Mouse (Mus musculus): ENCODE data around the gene Theg.

Gene Theg

GRCm38 (mm10) chr10:79587061-79587751 is at the start of gene Theg:
TSS of gene Theg (minus strand) at chr10:79587331.
- DNase-seq (ENCODE audit: low spot score in 2 of 2): no peak

- no peak for DNase-seq (ENCODE audit: low spot score in 2 of 2)
Measured at GRCm38 (mm10) chr10:79636287-79636686, 49.2 kb upstream of the Theg start.

- no peak for DNase-seq (ENCODE audit: low spot score in 2 of 2)
Measured at GRCm38 (mm10) chr10:79633006-79633777, 46.1 kb upstream of the Theg start.

GRCm38 (mm10) chr10:79631432-79631831 is 44.3 kb upstream of the Theg start:
- DNase-seq (ENCODE audit: low spot score in 2 of 2): no peak

- no peak for DNase-seq (ENCODE audit: low spot score in 2 of 2)
Measured at GRCm38 (mm10) chr10:79628377-79628776, 41.2 kb upstream of the Theg start.

- no peak for DNase-seq (ENCODE audit: low spot score in 2 of 2)
Measured at GRCm38 (mm10) chr10:79626156-79626555, 39.0 kb upstream of the Theg start.

GRCm38 (mm10) chr10:79625398-79625797 is 38.3 kb upstream of the Theg start:
- DNase-seq (ENCODE audit: low spot score in 2 of 2): no peak

- no peak for DNase-seq (ENCODE audit: low spot score in 2 of 2)
Measured at GRCm38 (mm10) chr10:79623950-79624349, 36.8 kb upstream of the Theg start.

GRCm38 (mm10) chr10:79616376-79616775 is 29.2 kb upstream of the Theg start:
- DNase-seq (ENCODE audit: low spot score in 2 of 2): no peak

- no peak for DNase-seq (ENCODE audit: low spot score in 2 of 2)
Measured at GRCm38 (mm10) chr10:79615860-79616259, 28.7 kb upstream of the Theg start.

- DNase-seq (ENCODE audit: low spot score in 2 of 2): no peak
Measured at GRCm38 (mm10) chr10:79614305-79614643, 27.1 kb upstream of the Theg start.

GRCm38 (mm10) chr10:79613578-79614304 is 26.6 kb upstream of the Theg start, which contains the start of gene C2cd4c:
TSS of gene C2cd4c (minus strand) at chr10:79614025.
- DNase-seq (ENCODE audit: low spot score in 2 of 2): peak in 1 of 2 experiments; percentile 32

- no peak for DNase-seq (ENCODE audit: low spot score in 2 of 2)
Measured at GRCm38 (mm10) chr10:79612192-79613135, 25.3 kb upstream of the Theg start.

GRCm38 (mm10) chr10:79611296-79611695 is 24.2 kb upstream of the Theg start:
- DNase-seq (ENCODE audit: low spot score in 2 of 2): no peak

- no peak for DNase-seq (ENCODE audit: low spot score in 2 of 2)
Measured at GRCm38 (mm10) chr10:79609276-79609675, 22.1 kb upstream of the Theg start.

GRCm38 (mm10) chr10:79607892-79608291 is 20.8 kb upstream of the Theg start:
- DNase-seq (ENCODE audit: low spot score in 2 of 2): no peak

- DNase-seq (ENCODE audit: low spot score in 2 of 2): no peak
Measured at GRCm38 (mm10) chr10:79606537-79606936, 19.4 kb upstream of the Theg start.

GRCm38 (mm10) chr10:79597936-79598230 is 10.8 kb upstream of the Theg start:
- DNase-seq (ENCODE audit: low spot score in 2 of 2): no peak

- DNase-seq (ENCODE audit: low spot score in 2 of 2): no peak
Measured at GRCm38 (mm10) chr10:79597051-79597935, 10.2 kb upstream of the Theg start.

- no peak for DNase-seq (ENCODE audit: low spot score in 2 of 2)
Measured at GRCm38 (mm10) chr10:79595590-79595929, 8.4 kb upstream of the Theg start.
